Mouse (Mus musculus) embryonic facial prominence, embryonic 14.5 days (tissue): Measurements from ENCODE around the gene Lhfp. TPM values are rescaled to one million over a fixed set of nuclear protein-coding genes. Genes with fewer than 3 reads are reported as not detected.

Experiments
- ATAC-seq: fragments of 200-750 bp; cut with Nextera tagmentation; 2 replicates; pipeline ENCODE4 v1.8.0; 2017; ENCODE audit warnings: low read depth, moderate number of reproducible peaks, moderate TSS enrichment
- DNase-seq: peaks from one replicate; pipeline ENCODE4 v3.0.0-alpha.2; 2015; ENCODE audit warnings: low spot score
- H3K27ac ChIP-seq: fragments of 300-500 bp; sonication (generic); replicated peaks from 2 replicates; pipeline ENCODE4 v1.5.1; 2014; ENCODE audit warnings: low read depth, mild to moderate bottlenecking, low read length, moderate library complexity
- H3K27me3 ChIP-seq: fragments of 300-500 bp; sonication (generic); replicated peaks from 2 replicates; pipeline ENCODE4 v1.6.1; 2014; ENCODE audit warnings: low read length; ENCODE audit not compliant: control insufficient read depth, insufficient read depth
- H3K36me3 ChIP-seq: fragments of 300-500 bp; sonication (generic); 2 replicates; pipeline ENCODE4 v1.6.1; 2014; ENCODE audit warnings: low read length, mixed read lengths; ENCODE audit not compliant: control insufficient read depth, insufficient read depth
- H3K4me1 ChIP-seq: fragments of 300-500 bp; sonication (generic); 2 replicates; pipeline ENCODE4 v1.6.1; 2014; ENCODE audit warnings: antibody characterized with exemption, low read length; ENCODE audit not compliant: control insufficient read depth, insufficient read depth
- H3K4me2 ChIP-seq: fragments of 300-500 bp; sonication (generic); 2 replicates; pipeline ENCODE4 v1.6.1; 2014; ENCODE audit warnings: low read depth, mild to moderate bottlenecking, low read length, moderate library complexity, mixed read lengths
- H3K4me3 ChIP-seq: fragments of 300-500 bp; sonication (generic); 2 replicates; pipeline ENCODE4 v1.5.1; 2014; ENCODE audit warnings: low read depth, mild to moderate bottlenecking, low read length
- H3K9ac ChIP-seq: fragments of 300-500 bp; sonication (generic); 2 replicates; pipeline ENCODE4 v1.6.1; 2014; ENCODE audit warnings: low read depth, mild to moderate bottlenecking, low read length, moderate library complexity, mixed read lengths
- H3K9me3 ChIP-seq: fragments of 300-500 bp; sonication (generic); 2 replicates; pipeline ENCODE4 v1.6.1; 2016; ENCODE audit warnings: low read length; ENCODE audit not compliant: control insufficient read depth
- WGBS: fragments of 180-500 bp; shearing (Covaris S2); extraction: QIAGEN DNeasy Blood & Tissue Kit; methylation state at CpG from one replicate; pipeline ENCODE4 v1.1.7; 2014; 5-methylcytosine and 5-hydroxymethylcytosine counted together
- polyA plus RNA-seq: library from polyadenylated mRNA; unstranded; fragments of >200 nt; fragmentation: Nextera tagmentation; extraction: Ambion mirVana; gene quantifications from 2 replicates; pipeline ENCODE4 v1.2.1, GENCODE M21; 2014

Gene Lhfp
- polyA plus RNA-seq, 1 experiment from 2014 or later: 73.9 TPM

DNA sequence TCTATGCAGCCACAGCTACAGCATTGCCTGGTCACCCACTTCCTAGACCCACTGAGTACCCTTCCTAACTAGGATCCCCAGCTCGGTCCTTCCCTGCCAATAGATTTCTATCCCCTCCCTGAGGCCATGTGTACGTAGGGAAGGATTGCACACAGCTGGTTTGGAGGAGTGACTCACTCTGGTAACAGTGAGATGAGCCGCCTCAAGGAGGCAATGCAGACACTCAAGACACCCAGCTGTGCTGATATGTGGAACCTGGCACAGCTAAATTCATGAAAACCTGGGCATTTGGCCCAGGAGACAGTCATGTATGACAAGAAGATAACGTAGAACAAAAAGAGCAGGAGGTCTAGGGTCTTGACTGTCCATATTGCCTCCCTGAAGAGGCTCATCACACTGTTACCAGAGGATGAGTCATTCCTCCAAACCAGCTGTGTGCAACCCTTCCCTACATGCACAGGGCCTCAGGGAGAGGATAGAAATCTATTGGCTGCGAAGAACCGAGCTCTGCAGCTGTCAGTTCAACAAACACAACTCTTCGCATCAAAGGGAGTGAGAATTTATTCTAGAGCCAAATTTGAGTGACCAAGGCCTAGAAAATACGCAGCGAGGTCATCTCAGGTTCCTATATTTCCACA lies 204.4 kb downstream of the Lhfp start:
- Histone ChIP-seq H3K4me1 (no peaks in the 10 kb centered on the region), H3K9ac (no peak overlapping the region), H3K9me3 (no peaks in the 10 kb centered on the region), H3K27ac (no peak overlapping the region), H3K36me3 (no peaks in the 10 kb centered on the region), H3K4me3 (no peak overlapping the region), H3K4me2 (no peak overlapping the region), H3K27me3 (no peaks in the 10 kb centered on the region)
- 78% methylated on average over 9 of the region's 9 CpGs for WGBS
- DNase-seq (no peak), ATAC-seq (no peak)

DNA sequence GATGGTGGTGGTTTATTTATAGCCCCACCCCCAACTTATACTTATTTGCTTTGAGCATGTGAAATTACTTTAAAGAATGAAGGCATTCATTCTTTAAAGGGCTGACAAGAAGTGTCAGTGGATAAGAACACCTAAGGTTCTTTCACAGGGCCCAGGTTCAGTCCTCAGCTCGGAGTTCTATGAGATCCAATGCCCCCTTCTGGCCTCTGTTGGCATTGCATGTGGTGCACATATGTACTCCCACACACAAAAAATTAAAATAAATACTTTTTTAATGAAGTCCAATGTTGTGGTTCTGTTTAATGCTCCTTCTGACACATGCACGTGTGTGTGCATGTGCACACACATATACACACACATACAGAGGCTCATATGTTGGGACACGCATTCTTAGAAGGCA lies 205.8 kb downstream of the Lhfp start:
- H3K9me3 ChIP-seq: no peaks in the 10 kb centered on the region
- H3K4me1 ChIP-seq: no peaks in the 10 kb centered on the region
- DNase-seq (no peak), ATAC-seq (no peak)
- no peaks in the 10 kb centered on the region for H3K36me3 ChIP-seq
- H3K27ac ChIP-seq: no peak overlapping the region
- H3K9ac ChIP-seq: no peak overlapping the region
- no peak overlapping the region for H3K4me2 ChIP-seq
- 80% methylated on average over 3 of the region's 3 CpGs for WGBS
- no peak overlapping the region for H3K4me3 ChIP-seq
- no peaks in the 10 kb centered on the region for H3K27me3 ChIP-seq

- Histone ChIP-seq H3K9me3 (no peaks in the 10 kb centered on the region), H3K4me1 (peaks cover 3% of the 10 kb centered on the region; the same call in 1 of the 2 replicates), H3K27me3 (no peaks in the 10 kb centered on the region), H3K9ac (no peak overlapping the region), H3K4me2 (no peak overlapping the region), H3K27ac (no peak overlapping the region), H3K4me3 (no peak overlapping the region), H3K36me3 (no peaks in the 10 kb centered on the region)
- WGBS: 19% methylated on average over 10 of the region's 10 CpGs
- DNase-seq: no peak
- ATAC-seq: no peak
These were observed 207.0 kb downstream of the Lhfp start for GRCm38 (mm10) chr3:53248158-53248874.

DNA sequence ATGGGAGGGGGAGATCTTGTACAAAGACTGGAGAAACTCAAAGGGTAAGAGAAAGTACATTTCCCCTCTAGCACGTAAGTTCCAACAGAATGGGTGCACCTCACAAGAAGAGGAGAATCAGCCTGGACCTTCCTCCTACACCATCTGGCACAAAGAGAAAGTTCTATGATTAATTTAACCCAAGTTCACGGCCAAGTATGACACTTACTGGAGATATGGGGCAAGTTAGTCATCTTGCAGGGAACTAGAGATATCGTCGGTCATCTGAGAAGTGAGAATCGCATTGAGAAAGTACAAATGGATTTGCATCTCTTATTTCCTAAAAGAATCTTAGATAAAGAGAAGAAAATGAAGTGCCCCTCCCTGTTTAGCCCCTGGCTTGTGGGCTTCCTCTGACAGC lies 211.2 kb downstream of the Lhfp start:
- no peak overlapping the region for H3K4me3 ChIP-seq
- H3K4me1 ChIP-seq: peaks cover 5% of the 10 kb centered on the region; the same call in 1 of the 2 replicates
- H3K4me2 ChIP-seq: no peak overlapping the region
- 85% methylated on average over 5 of the region's 5 CpGs for WGBS
- H3K27me3 ChIP-seq: no peaks in the 10 kb centered on the region; the same call in 1 of the 2 replicates
- no peaks in the 10 kb centered on the region for H3K36me3 ChIP-seq
- H3K9me3 ChIP-seq: no peaks in the 10 kb centered on the region
- no peak overlapping the region for H3K9ac ChIP-seq
- DNase-seq (no peak), ATAC-seq (no peak)
- no peak overlapping the region for H3K27ac ChIP-seq

GRCm38 (mm10) chr3:53253223-53253832 lies 212.0 kb downstream of the Lhfp start:
- ATAC-seq: peak; percentile 35
- no peaks in the 10 kb centered on the region for H3K36me3 ChIP-seq
- H3K27ac ChIP-seq: no peak overlapping the region
- no peak overlapping the region for H3K4me2 ChIP-seq
- peaks cover 5% of the 10 kb centered on the region; the same call in 1 of the 2 replicates for H3K4me1 ChIP-seq
- H3K9ac ChIP-seq: no peak overlapping the region
- no peak overlapping the region for H3K4me3 ChIP-seq
- DNase-seq: peak; percentile 73
- no peaks in the 10 kb centered on the region for H3K9me3 ChIP-seq
- no peaks in the 10 kb centered on the region; the same call in 1 of the 2 replicates for H3K27me3 ChIP-seq
- WGBS: 28% methylated on average over 5 of the region's 5 CpGs

DNA sequence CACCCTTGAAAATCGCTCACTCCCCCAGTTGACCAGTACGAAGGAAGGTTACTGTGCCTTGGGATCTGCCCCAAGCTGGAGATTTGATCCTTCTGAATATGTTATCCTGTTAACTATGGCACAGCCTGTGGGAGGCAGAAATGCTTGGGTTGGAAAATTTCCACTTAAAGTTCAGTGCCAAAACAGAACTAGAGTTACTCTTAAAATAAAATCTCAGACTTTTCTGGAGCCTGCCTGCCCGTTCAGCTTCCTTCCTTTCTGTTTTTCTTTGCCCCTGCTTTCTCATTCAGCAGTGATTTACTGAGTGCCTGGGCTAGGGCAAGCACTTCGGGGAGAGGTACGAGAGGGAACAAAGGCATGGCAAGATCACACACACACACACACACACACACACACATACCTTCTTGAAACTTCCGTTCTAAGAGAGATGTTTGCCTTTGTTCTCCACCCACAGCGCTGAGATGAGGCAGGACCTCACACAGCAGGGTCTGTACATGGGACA lies 217.4 kb downstream of the Lhfp start:
- 34% methylated on average over 7 of the region's 7 CpGs for WGBS
- Histone ChIP-seq H3K27ac (peak overlapping the region; percentile 78), H3K27me3 (no peaks in the 10 kb centered on the region; the same call in 1 of the 2 replicates)

GRCm38 (mm10) chr3:53266116-53266515 lies 224.8 kb downstream of the Lhfp start:
- peaks cover 8% of the 10 kb centered on the region; the same call in 1 of the 2 replicates for H3K4me1 ChIP-seq
- H3K27ac ChIP-seq: no peak overlapping the region
- no peaks in the 10 kb centered on the region for H3K27me3 ChIP-seq
- no peaks in the 10 kb centered on the region for H3K9me3 ChIP-seq
- ATAC-seq: no peak
- no peak for DNase-seq
- WGBS: 87% methylated on average over 6 of the region's 6 CpGs
- H3K4me3 ChIP-seq: no peak overlapping the region
- H3K36me3 ChIP-seq: no peaks in the 10 kb centered on the region
- no peak overlapping the region for H3K4me2 ChIP-seq
- no peak overlapping the region for H3K9ac ChIP-seq

More for the DNA sequence above, 217.4 kb downstream of the Lhfp start:
- H3K9me3 ChIP-seq: no peaks in the 10 kb centered on the region
- H3K4me2 ChIP-seq: peak overlapping the region; percentile 15; the same call in 1 of the 2 replicates
- DNase-seq (peak; percentile 71), ATAC-seq (peak; percentile 57)
- H3K36me3 ChIP-seq: no peaks in the 10 kb centered on the region
- H3K4me3 ChIP-seq: no peak overlapping the region
- H3K4me1 ChIP-seq: no peaks in the 10 kb centered on the region; the same call in 1 of the 2 replicates
- no peak overlapping the region for H3K9ac ChIP-seq

DNA sequence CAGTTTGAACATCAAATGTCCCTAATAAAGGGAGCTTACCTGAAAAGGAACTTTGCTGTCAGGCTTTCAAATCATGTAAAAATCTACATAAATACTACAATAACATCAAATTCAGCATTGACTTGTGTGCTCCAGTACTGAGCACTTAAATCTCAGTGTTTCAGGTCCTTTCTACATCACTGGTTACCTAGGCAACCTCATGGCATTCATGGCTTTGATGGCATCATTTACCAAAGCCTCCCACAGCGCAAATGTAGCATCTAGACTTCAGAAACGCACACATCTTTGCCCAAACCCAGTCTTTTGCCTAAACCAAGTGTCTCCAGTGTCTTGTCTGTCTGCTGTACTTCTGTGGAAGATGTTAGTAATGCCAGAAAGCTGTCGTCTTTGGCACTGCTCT lies 225.7 kb downstream of the Lhfp start:
- no peak overlapping the region for H3K4me2 ChIP-seq
- H3K4me3 ChIP-seq: no peak overlapping the region
- WGBS: 85% methylated on average over 3 of the region's 3 CpGs
- H3K36me3 ChIP-seq: no peaks in the 10 kb centered on the region
- no peak overlapping the region for H3K9ac ChIP-seq
- H3K9me3 ChIP-seq: no peaks in the 10 kb centered on the region
- no peak overlapping the region for H3K27ac ChIP-seq
- peaks cover 8% of the 10 kb centered on the region; the same call in 1 of the 2 replicates for H3K4me1 ChIP-seq
- ATAC-seq: no peak
- no peak for DNase-seq
- no peaks in the 10 kb centered on the region for H3K27me3 ChIP-seq
